Mouse (Mus musculus) cerebellum, adult 2 months (tissue): ENCODE measurements around the gene Mprip.

Experiments used
- CTCF ChIP-seq: fragments of 200-500 bp; IDR thresholded peaks from 2 replicates; pipeline ENCODE4 v1.5.1; 2011; ENCODE audit warnings: low read depth, mild to moderate bottlenecking, control low read depth, low read length, moderate library complexity, borderline replicate concordance; ENCODE audit not compliant: insufficient read depth
- POLR2A ChIP-seq: fragments of 200-500 bp; IDR thresholded peaks from 2 replicates; pipeline ENCODE4 v1.6.1; 2011; ENCODE audit warnings: low read length, control low read depth, borderline replicate concordance; ENCODE audit not compliant: insufficient read depth

DNA sequence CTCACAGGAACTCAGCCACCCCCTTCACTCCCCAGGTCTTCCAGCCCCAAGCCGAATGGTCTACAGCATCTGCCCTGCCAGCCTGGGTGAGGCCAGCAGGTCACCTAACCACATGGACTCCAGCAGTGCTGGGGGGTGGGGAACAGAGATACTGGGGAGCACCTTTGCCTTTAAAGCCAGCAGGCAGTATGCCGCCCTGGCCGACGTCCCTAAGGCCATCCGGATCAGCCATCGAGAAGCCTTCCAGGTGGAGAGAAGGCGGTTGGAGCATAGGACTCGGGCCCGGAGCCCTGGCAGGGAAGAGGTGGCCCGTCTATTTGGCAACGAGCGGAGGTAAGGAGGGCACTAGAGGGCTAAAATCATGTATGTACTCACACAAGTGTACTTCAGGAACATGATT, 76.1 kb downstream of the Mprip start:
- TF ChIP-seq CTCF = no peak
- no peak for TF ChIP-seq POLR2A
